11 mouse cellular contexts compared by ENCODE assay signal in the genomic region with DNA sequence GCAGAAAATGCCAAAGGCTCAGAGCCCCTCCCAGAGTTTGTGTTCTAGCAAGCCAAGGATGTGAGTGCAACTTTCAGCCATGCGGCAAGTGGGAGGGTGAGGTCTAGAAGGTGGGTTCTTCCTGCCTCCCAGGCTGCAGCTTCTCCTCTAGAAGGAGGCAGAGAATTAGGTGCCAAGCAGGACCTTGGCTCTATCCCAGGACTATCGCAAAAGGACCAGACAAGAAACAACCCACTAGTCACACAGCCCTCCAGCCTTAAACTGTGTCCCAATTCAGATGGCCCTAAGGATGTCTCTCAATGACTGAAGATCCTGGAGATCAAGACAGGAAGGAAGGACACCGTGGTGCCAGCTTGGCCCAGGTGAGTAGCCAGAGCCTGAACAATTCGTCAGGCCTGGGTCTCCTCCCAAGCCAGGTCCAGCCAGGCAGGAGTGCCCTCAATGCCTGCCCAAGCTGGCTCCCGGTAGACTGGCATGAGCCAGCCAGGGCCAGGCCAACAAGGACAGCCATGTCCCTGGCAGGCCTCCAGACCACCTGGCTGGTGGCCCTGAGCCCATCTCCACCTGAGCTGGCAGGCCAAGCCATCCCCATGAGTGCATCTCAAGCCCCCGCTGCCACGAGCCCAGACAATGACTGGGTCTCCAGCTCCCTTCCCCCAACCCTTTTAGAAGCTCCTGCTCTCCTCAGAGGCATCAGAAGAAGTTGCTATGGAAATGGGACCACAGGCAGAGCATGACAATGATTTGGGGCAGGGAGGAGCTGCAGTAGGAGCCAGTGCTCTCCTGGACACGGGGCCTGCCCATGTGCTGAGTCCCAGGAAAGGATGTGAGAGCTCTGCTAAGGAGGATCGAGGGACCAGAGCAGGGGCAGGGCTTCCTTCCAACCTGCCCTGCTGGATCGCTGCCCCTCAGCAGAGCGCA. TPM values are rescaled to one million over a fixed set of nuclear protein-coding genes. Genes with fewer than 3 reads are reported as not detected.
A peak's percentile ranks its signal among the peaks of the same experiment; 100 is the strongest.
DNase-seq lines count a peak whose midpoint lies in the region; ATAC-seq and TF ChIP-seq lines count a peak whose summit lies in the region.
"Had no signal": no experiment of that assay in that cellular context is flagged by ENCODE, and none has a peak within 500 bp of the region (broad histone marks: within the 10 kb centered on the region; RNA-seq: fewer than 3 reads in every experiment).

No protein-coding gene starts in this region.

- H3K27ac ChIP-seq in layer of hippocampus, adult 2 months: peak overlapping the region; percentile 77
- H3K27ac ChIP-seq in hindbrain, postnatal 0 days: peak overlapping the region; percentile 57; the same call in 1 of the 2 replicates
- no peak overlapping the region for H3K27ac ChIP-seq in heart, embryonic 11.5 days (ENCODE audit: low read depth, low read length)
- H3K27ac ChIP-seq: heart, embryonic 10.5 days; liver, embryonic 14.5 days had no signal

- H3K27me3 ChIP-seq in hindbrain, postnatal 0 days (ENCODE audit: insufficient read depth, low read length): no peaks in the 10 kb centered on the region
- 0 out of 2 replicates have a peak, but pooled peaks cover 2% of the 10 kb centered on the region for H3K27me3 ChIP-seq in heart, embryonic 11.5 days (ENCODE audit: control insufficient read depth, insufficient read depth, low read length)

- WGBS in hindbrain, postnatal 0 days: 41% methylated on average over 11 of the region's 11 CpGs
- 72% methylated on average over 11 of the region's 11 CpGs for WGBS in heart, embryonic 11.5 days (ENCODE audit: insufficient replicate concordance)

- DNase-seq in layer of hippocampus, adult 2 months (ENCODE audit: low spot score in 2 of 2): no peak
- DNase-seq in layer of hippocampus, postnatal 36 days: no peak
- peak; percentile 94 for DNase-seq in cerebellum, postnatal 10 days
- DNase-seq in hindbrain, postnatal 0 days (ENCODE audit: low spot score): peak; percentile 73
- DNase-seq: adrenal gland, postnatal 14 days; thymus, postnatal 36 days had no signal

- no peak overlapping the region for H3K9ac ChIP-seq in hindbrain, postnatal 0 days (replicated peaks; ENCODE audit: low read length)
- no peak overlapping the region for H3K9ac ChIP-seq in heart, embryonic 11.5 days (ENCODE audit: low read depth, low read length)
- H3K9ac ChIP-seq: liver, embryonic 14.5 days had no signal

- no peaks in the 10 kb centered on the region for H3K9me3 ChIP-seq in hindbrain, postnatal 0 days (ENCODE audit: low read length)
- no peaks in the 10 kb centered on the region for H3K9me3 ChIP-seq in heart, embryonic 11.5 days (replicated peaks; ENCODE audit: control insufficient read depth, low read length)
- H3K9me3 ChIP-seq: heart, embryonic 10.5 days had no signal

- no peak overlapping the region for H3K4me2 ChIP-seq in hindbrain, postnatal 0 days (ENCODE audit: low read depth, low read length)
- H3K4me2 ChIP-seq in heart, embryonic 11.5 days: no peak overlapping the region

- H3K4me1 ChIP-seq in hindbrain, postnatal 0 days (ENCODE audit: insufficient read depth, low read length): peaks cover 24% of the 10 kb centered on the region
- H3K4me1 ChIP-seq in heart, embryonic 11.5 days (ENCODE audit: control insufficient read depth, insufficient read depth, low read length): no peaks in the 10 kb centered on the region
- H3K4me1 ChIP-seq: heart, embryonic 10.5 days had no signal

- TF ChIP-seq CTCF in layer of hippocampus, adult 2 months (conservative IDR thresholded peaks at IDR 0.05): no peak
- no peak for TF ChIP-seq CTCF in hindbrain, postnatal 0 days (IDR thresholded peaks at IDR 0.05; ENCODE audit: low read depth)

- H3K4me3 ChIP-seq in layer of hippocampus, adult 2 months: no peak overlapping the region
- H3K4me3 ChIP-seq in hindbrain, postnatal 0 days (ENCODE audit: low read length): no peak overlapping the region
- H3K4me3 ChIP-seq in heart, embryonic 11.5 days (ENCODE audit: low read depth, low read length): no peak overlapping the region
- H3K4me3 ChIP-seq: heart, embryonic 10.5 days had no signal

- peak; percentile 89 for ATAC-seq in cerebellum, adult (ENCODE audit: insufficient number of reproducible peaks, low FRiP score, low TSS enrichment)
- ATAC-seq in hindbrain, postnatal 0 days: peak; percentile 74
- ATAC-seq in heart, embryonic 11.5 days (replicated peaks; ENCODE audit: insufficient number of reproducible peaks, low FRiP score, low TSS enrichment): no peak
- ATAC-seq in erythroid progenitor cell, adult 5-6 weeks (replicated peaks; ENCODE audit: low FRiP score, poor library complexity, severe bottlenecking): no peak

- no peaks in the 10 kb centered on the region for H3K36me3 ChIP-seq in hindbrain, postnatal 0 days (ENCODE audit: insufficient read depth, low read length)
- H3K36me3 ChIP-seq in heart, embryonic 11.5 days (ENCODE audit: control insufficient read depth, insufficient read depth, low read length): no peaks in the 10 kb centered on the region
- H3K36me3 ChIP-seq: heart, embryonic 10.5 days had no signal

RNA-seq across cellular contexts. Expression of a gene that starts 19.1 kb away (rescaled TPM):
- total RNA-seq in layer of hippocampus, adult 2 months (2021): 100 to 1,000 TPM; 249 to 268 TPM
- total RNA-seq in layer of hippocampus, postnatal 36 days (2021): 100 to 1,000 TPM; 235 to 257 TPM
- total RNA-seq in hindbrain, postnatal 0 days (2014; rRNA removed): 181 and 192 TPM in 2 replicates
- 81.0 and 88.6 TPM in 2 replicates for polyA plus RNA-seq in hindbrain, postnatal 0 days (2015; fragmentation: Nextera tagmentation; extraction: Ambion mirVana)
- polyA plus RNA-seq in heart, embryonic 11.5 days (2014; fragmentation: Nextera tagmentation; extraction: Ambion mirVana): 2.2 and 2.4 TPM in 2 replicates
- not detected in 2 replicates for total RNA-seq in erythroid progenitor cell, adult 5-6 weeks (2015; ENCODE audit: low replicate concordance)
- not detected in 2 replicates for total RNA-seq in erythroid progenitor cell, adult 5-6 weeks (2017; ENCODE audit: low replicate concordance)

Comparison
In these comparisons a context has a peak if more than half of its experiments do, and no peak if none do; other contexts are left out.
1. DNase-seq: peak in cerebellum, postnatal 10 days (2 of 2) and hindbrain, postnatal 0 days (single experiment); none in layer of hippocampus, adult 2 months (0 of 2) and layer of hippocampus, postnatal 36 days (0 of 2).
2. ATAC-seq: peak in cerebellum, adult (single experiment) and hindbrain, postnatal 0 days (single experiment); none in heart, embryonic 11.5 days (single experiment) and erythroid progenitor cell, adult 5-6 weeks (single experiment).
3. RNA of a gene that starts 19.1 kb away (total RNA-seq): 249 to 268 TPM in layer of hippocampus, adult 2 months, 235 to 257 TPM in layer of hippocampus, postnatal 36 days and 181 to 192 TPM in hindbrain, postnatal 0 days; not detected in erythroid progenitor cell, adult 5-6 weeks; every median in the first group is over 100 times any median in the second.